Mouse (Mus musculus) stomach, embryonic 16.5 days (tissue): ENCODE results near the gene Alpk1. TPM values are rescaled to one million over a fixed set of nuclear protein-coding genes. Genes with fewer than 3 reads are reported as not detected.

Experiments
- polyA plus RNA-seq: library from polyadenylated mRNA; unstranded; fragments of >200 nt; fragmentation: Nextera tagmentation; extraction: Ambion mirVana; gene quantifications from 2 replicates; pipeline ENCODE4 v1.2.1, GENCODE M21; 2015

Alpk1 gene
- polyA plus RNA-seq, 1 experiment from 2014 or later, result 4.3 TPM

Other genes with a start within 250 kb of the Alpk1 start
- 44.5 and 45.9 TPM in 2 replicates for gene Larp7, start 227.2 kb downstream of the Alpk1 start, polyA plus RNA-seq
- gene Zgrf1, start 227.0 kb downstream of the Alpk1 start, polyA plus RNA-seq, result 5.9 and 6.3 TPM in 2 replicates
- gene Neurog2, start 147.4 kb downstream of the Alpk1 start, polyA plus RNA-seq, result 0.05 TPM in 1 of 2 replicates, not detected in the other
- gene Tifa, start 9.3 kb upstream of the Alpk1 start, polyA plus RNA-seq, result 7.3 and 7.4 TPM in 2 replicates
- gene Ap1ar, start 57.0 kb upstream of the Alpk1 start, polyA plus RNA-seq, result 42.2 and 43.3 TPM in 2 replicates
- 12.7 and 15.1 TPM in 2 replicates for gene Fam241a, start 115.8 kb upstream of the Alpk1 start, polyA plus RNA-seq